Mouse (Mus musculus) heart, adult 2 months (tissue): Measurements from ENCODE around the gene Sec61a1. TPM values are rescaled to one million over a fixed set of nuclear protein-coding genes. Genes with fewer than 3 reads are reported as not detected.

Experiments used
- DNase-seq, 2 experiments: peaks; one replicate each; pipeline ENCODE4 v3.0.0; 2021
- H3K27ac ChIP-seq: fragments of 200-600 bp; 2 replicates; pipeline ENCODE4 v1.8.1; 2022
- H3K27me3 ChIP-seq: fragments of 200-500 bp; 2 replicates; pipeline ENCODE4 v1.6.1; 2012; ENCODE audit warnings: mild to moderate bottlenecking, low read length, inconsistent platforms, mixed read lengths; ENCODE audit not compliant: control insufficient read depth, insufficient read depth
- H3K36me3 ChIP-seq: fragments of 200-500 bp; 2 replicates; pipeline ENCODE4 v1.6.1; 2012; ENCODE audit warnings: low read length, inconsistent platforms; ENCODE audit not compliant: control insufficient read depth, insufficient read depth
- H3K4me1 ChIP-seq: fragments of 200-500 bp; 2 replicates; pipeline ENCODE4 v1.6.1; 2011; ENCODE audit warnings: low read length; ENCODE audit not compliant: control insufficient read depth, insufficient read depth
- H3K4me3 ChIP-seq: fragments of 200-600 bp; 2 replicates; pipeline ENCODE4 v1.8.1; 2022
- H3K79me2 ChIP-seq: fragments of 200-500 bp; replicated peaks from 2 replicates; pipeline ENCODE4 v1.6.1; 2012; ENCODE audit warnings: mild to moderate bottlenecking, inconsistent platforms, low read length, moderate library complexity, mixed read lengths; ENCODE audit not compliant: control insufficient read depth, insufficient read depth
- H3K9ac ChIP-seq: fragments of 200-500 bp; 2 replicates; pipeline ENCODE4 v1.6.1; 2012; ENCODE audit warnings: low read depth, mild to moderate bottlenecking, control low read depth, inconsistent platforms, low read length, mixed read lengths
- CTCF ChIP-seq: fragments of 200-600 bp; IDR thresholded peaks from 2 replicates; pipeline ENCODE4 v1.8.1; 2022; ENCODE audit warnings: antibody characterized with exemption, mild to moderate bottlenecking, moderate library complexity
- EP300 ChIP-seq: fragments of 200-500 bp; IDR thresholded peaks from 2 replicates; pipeline ENCODE4 v1.6.1; 2011; ENCODE audit warnings: low read depth, low read length, control low read depth; ENCODE audit not compliant: insufficient read depth
- POLR2A ChIP-seq: fragments of 200-500 bp; IDR thresholded peaks from 2 replicates; pipeline ENCODE4 v1.6.1; 2011; ENCODE audit warnings: mild to moderate bottlenecking, low read depth, low read length, control low read depth; ENCODE audit not compliant: insufficient read depth
- WGBS: fragments of 180-500 bp; shearing (Covaris S2); methylation state at CpG from one replicate; pipeline ENCODE4 v1.1.7; 2018; 5-methylcytosine and 5-hydroxymethylcytosine counted together
- intact Hi-C: fragments of 180-260 bp; cut with DNase I; formaldehyde crosslinking; loops from one replicate; pipeline ENCODE4 v1.15.1; 2025
- polyA plus RNA-seq: library from polyadenylated mRNA; depleted of rRNA; stranded (reverse); fragments of >200 nt; gene quantifications from 2 replicates; pipeline ENCODE4 v1.2.3, GENCODE M21; 2012
- total RNA-seq, 2 experiments: library from RNA; stranded (reverse); gene quantifications; 2 replicates each; pipeline ENCODE4 v1.2.3; 2021

The Sec61a1 gene
- total and polyA plus RNA-seq, 3 experiments, result 40.4 to 63.0 (median 44.5) TPM

- TF ChIP-seq EP300 (no peak), POLR2A (no peak), CTCF (no peak)
- Histone ChIP-seq H3K9ac (no peak overlapping the region), H3K4me3 (no peak overlapping the region), H3K27ac (no peak overlapping the region), H3K27me3 (no peaks in the 10 kb centered on the region), H3K79me2 (peaks cover 2% of the 10 kb centered on the region; the same call in 1 of the 2 replicates), H3K36me3 (peaks cover 2% of the 10 kb centered on the region), H3K4me1 (peaks cover 3% of the 10 kb centered on the region)
- intact Hi-C loops, result no loop called here
- WGBS, result 51% methylated on average over 4 of the region's 4 CpGs
- no peak for DNase-seq
Measured at GRCm38 (mm10) chr6:88514546-88514945, 4.2 kb downstream of the Sec61a1 start.

GRCm38 (mm10) chr6:88513984-88514383 lies 4.7 kb downstream of the Sec61a1 start:
- H3K4me3 ChIP-seq, result no peak overlapping the region
- H3K27ac ChIP-seq, result no peak overlapping the region
- DNase-seq, result no peak
- H3K27me3 ChIP-seq, result no peaks in the 10 kb centered on the region
- peaks cover 2% of the 10 kb centered on the region; the same call in 1 of the 2 replicates for H3K79me2 ChIP-seq
- peaks cover 3% of the 10 kb centered on the region for H3K4me1 ChIP-seq
- no peak overlapping the region for H3K9ac ChIP-seq
- peaks cover 2% of the 10 kb centered on the region for H3K36me3 ChIP-seq
- TF ChIP-seq EP300 (no peak), POLR2A (no peak), CTCF (no peak)
- 67% methylated on average over 8 of the region's 8 CpGs for WGBS
- intact Hi-C loops, result no loop called here

GRCm38 (mm10) chr6:88503044-88503443 lies 15.7 kb downstream of the Sec61a1 start:
- 76% methylated on average over 4 of the region's 4 CpGs for WGBS
- no peak overlapping the region for H3K9ac ChIP-seq
- peaks cover 2% of the 10 kb centered on the region for H3K4me1 ChIP-seq
- no peak for DNase-seq
- H3K27ac ChIP-seq, result no peak overlapping the region
- no peaks in the 10 kb centered on the region for H3K79me2 ChIP-seq
- no peak overlapping the region for H3K4me3 ChIP-seq
- intact Hi-C loops, result loop anchor here (5.0 kb wide), 1 partner anchor 311 kb away; the partner anchor contains the start of gene Gata2
- no peaks in the 10 kb centered on the region for H3K27me3 ChIP-seq
- H3K36me3 ChIP-seq, result no peaks in the 10 kb centered on the region
- TF ChIP-seq EP300 (no peak), POLR2A (no peak), CTCF (no peak)

GRCm38 (mm10) chr6:88502030-88502970 lies 16.4 kb downstream of the Sec61a1 start:
- peaks cover 2% of the 10 kb centered on the region for H3K4me1 ChIP-seq
- H3K27me3 ChIP-seq, result no peaks in the 10 kb centered on the region
- intact Hi-C loops, result loop anchor here (5.0 kb wide), 1 partner anchor 310 kb away; the partner anchor contains the start of gene Gata2
- DNase-seq, result no peak
- no peaks in the 10 kb centered on the region for H3K79me2 ChIP-seq
- H3K9ac ChIP-seq, result no peak overlapping the region
- no peaks in the 10 kb centered on the region for H3K36me3 ChIP-seq
- no peak overlapping the region for H3K4me3 ChIP-seq
- H3K27ac ChIP-seq, result no peak overlapping the region
- 30% methylated on average over 13 of the region's 13 CpGs for WGBS
- TF ChIP-seq CTCF (0 out of 2 replicates have a peak, but pooled peaks have one; percentile 7), POLR2A (no peak)

GRCm38 (mm10) chr6:88500405-88500767 lies 18.3 kb downstream of the Sec61a1 start:
- peak overlapping the region; percentile 49 for H3K4me3 ChIP-seq
- TF ChIP-seq CTCF (no peak), POLR2A (no peak), EP300 (no peak)
- intact Hi-C loops, result loop anchor here (1.0 to 5.0 kb wide), 2 partner anchors 308 to 387 kb away; partner anchors contain the start of gene Gata2
- WGBS, result 14% methylated on average over 3 of the region's 3 CpGs
- peaks cover 2% of the 10 kb centered on the region for H3K4me1 ChIP-seq
- no peak for DNase-seq
- H3K36me3 ChIP-seq, result no peaks in the 10 kb centered on the region
- no peaks in the 10 kb centered on the region for H3K27me3 ChIP-seq
- H3K79me2 ChIP-seq, result no peaks in the 10 kb centered on the region
- H3K27ac ChIP-seq, result no peak overlapping the region
- H3K9ac ChIP-seq, result no peak overlapping the region
